Mouse (Mus musculus): Measurements from ENCODE around the gene Trpt1.

DNA sequence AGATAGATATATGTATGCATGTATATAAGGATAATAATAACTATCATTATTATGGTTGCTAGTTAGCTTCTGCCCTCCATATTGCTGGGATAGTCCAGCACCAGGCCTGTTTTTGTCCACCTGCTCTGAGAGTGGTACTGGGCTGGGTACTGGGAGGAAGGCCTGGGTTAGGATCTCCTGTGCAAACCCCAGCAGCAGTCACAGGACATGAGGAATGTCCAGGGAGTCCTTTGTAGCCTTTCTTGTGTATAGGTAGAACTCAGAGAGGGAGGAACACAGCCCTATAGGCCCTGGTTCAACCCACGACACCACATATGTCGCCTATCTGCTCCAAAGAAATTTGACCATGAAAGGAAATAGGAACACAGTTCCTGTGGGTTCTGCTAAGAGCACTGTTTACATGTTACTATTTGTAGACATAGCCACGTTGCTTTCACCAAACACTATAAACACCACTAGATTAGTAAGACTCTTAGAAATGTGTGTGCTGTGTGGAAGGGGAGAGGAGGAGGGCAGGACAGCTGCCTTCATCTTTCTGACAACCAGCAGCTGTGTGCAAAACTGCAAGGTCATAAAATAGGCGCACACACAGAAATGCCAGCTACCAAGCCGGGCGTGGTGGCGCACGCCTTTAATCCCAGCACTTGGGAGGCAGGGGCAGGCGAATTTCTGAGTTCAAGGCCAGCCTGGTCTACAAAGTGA lies 11.1 kb downstream of the Trpt1 start:
- TF ChIP-seq CTCF (IDR thresholded peaks at IDR 0.05; ENCODE audit: control insufficient read depth, insufficient read depth, insufficient read length) (no peak), MYOG (IDR thresholded peaks at IDR 0.05; ENCODE audit: control insufficient read depth, extremely low read depth, insufficient read length) (no peak), FOSL1 (IDR thresholded peaks at IDR 0.05; ENCODE audit: insufficient read depth, low read length, poor library complexity, severe bottlenecking) (no peak), CEBPB (IDR thresholded peaks at IDR 0.05; ENCODE audit: low read depth) (no peak), USF1 (IDR thresholded peaks at IDR 0.05; ENCODE audit: low read depth) (no peak), MYOD1 (IDR thresholded peaks at IDR 0.05; ENCODE audit: control insufficient read depth, insufficient read length, low read depth) (no peak)
